Mouse (Mus musculus) stomach, postnatal 0 days (tissue): Measurements from ENCODE around the gene BC017158.

Experiments used
- CTCF ChIP-seq: IDR thresholded peaks from 2 replicates; pipeline ENCODE4 v1.5.1; 2016; ENCODE audit warnings: antibody characterized with exemption, low read depth, mild to moderate bottlenecking, moderate library complexity
- EP300 ChIP-seq: optimal IDR thresholded peaks from 2 replicates; pipeline ENCODE3; 2016; ENCODE audit warnings: antibody characterized with exemption

DNA sequence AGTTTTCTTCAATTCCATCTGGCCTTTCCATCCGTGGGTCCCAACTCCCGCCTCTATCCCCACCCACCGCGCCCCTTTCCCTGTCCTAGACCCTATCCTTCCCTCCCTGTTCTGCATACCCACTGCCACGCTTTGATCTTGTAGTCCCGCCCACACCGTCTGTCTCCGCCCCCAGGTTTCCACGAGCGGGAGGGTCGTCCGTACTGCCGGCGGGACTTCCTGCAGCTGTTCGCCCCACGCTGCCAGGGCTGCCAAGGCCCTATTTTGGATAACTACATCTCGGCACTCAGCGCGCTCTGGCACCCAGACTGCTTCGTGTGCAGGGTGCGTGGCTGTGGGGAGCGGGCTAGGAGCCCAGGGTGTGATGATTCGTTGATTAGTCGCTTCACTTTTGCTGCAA lies 45.4 kb downstream of the BC017158 start:
- TF ChIP-seq CTCF (no peak), EP300 (no peak)
